In genomic region chr3:101236261-101236660, GRCm38 (mm10) we compare ENCODE assay signal across 15 mouse cellular contexts. TPM values are rescaled to one million over a fixed set of nuclear protein-coding genes. Genes with fewer than 3 reads are reported as not detected.
DNase-seq lines count a peak whose midpoint lies in the region; ATAC-seq lines count a peak whose summit lies in the region.
"Had no signal": no experiment of that assay in that cellular context is flagged by ENCODE, and none has a peak within 500 bp of the region (broad histone marks: within the 10 kb centered on the region; RNA-seq: fewer than 3 reads in every experiment).

No protein-coding gene starts in this region.

- no peaks in the 10 kb centered on the region for H3K9me3 ChIP-seq in hindbrain, embryonic 10.5 days
- no peaks in the 10 kb centered on the region for H3K9me3 ChIP-seq in hindbrain, embryonic 11.5 days (ENCODE audit: control insufficient read depth, low read length)
- H3K9me3 ChIP-seq in midbrain, embryonic 13.5 days = no peaks in the 10 kb centered on the region
- no peaks in the 10 kb centered on the region for H3K9me3 ChIP-seq in midbrain, embryonic 15.5 days
- no peaks in the 10 kb centered on the region for H3K9me3 ChIP-seq in intestine, embryonic 16.5 days (ENCODE audit: control insufficient read depth, low read length)
- H3K9me3 ChIP-seq: limb, embryonic 10.5 days; liver, embryonic 15.5 days had no signal

- H3K36me3 ChIP-seq in hindbrain, embryonic 10.5 days = no peaks in the 10 kb centered on the region
- no peaks in the 10 kb centered on the region for H3K36me3 ChIP-seq in hindbrain, embryonic 11.5 days (ENCODE audit: control insufficient read depth, insufficient read depth, low read length)
- H3K36me3 ChIP-seq in midbrain, embryonic 13.5 days = no peaks in the 10 kb centered on the region
- H3K36me3 ChIP-seq in midbrain, embryonic 15.5 days (replicated peaks) = no peaks in the 10 kb centered on the region
- H3K36me3 ChIP-seq in intestine, embryonic 16.5 days (ENCODE audit: control insufficient read depth, insufficient read depth, low read length) = no peaks in the 10 kb centered on the region
- H3K36me3 ChIP-seq: limb, embryonic 10.5 days; liver, embryonic 15.5 days had no signal

- H3K27me3 ChIP-seq in hindbrain, embryonic 10.5 days (ENCODE audit: insufficient read depth, poor library complexity, severe bottlenecking) = no peaks in the 10 kb centered on the region
- no peaks in the 10 kb centered on the region for H3K27me3 ChIP-seq in hindbrain, embryonic 11.5 days (ENCODE audit: control insufficient read depth, insufficient read depth, low read length)
- no peaks in the 10 kb centered on the region for H3K27me3 ChIP-seq in midbrain, embryonic 13.5 days
- H3K27me3 ChIP-seq in midbrain, embryonic 15.5 days (replicated peaks) = no peaks in the 10 kb centered on the region
- H3K27me3 ChIP-seq in intestine, embryonic 16.5 days (replicated peaks; ENCODE audit: control insufficient read depth, insufficient read depth, low read length) = no peaks in the 10 kb centered on the region
- H3K27me3 ChIP-seq: liver, embryonic 15.5 days had no signal

- DNase-seq in hindbrain, embryonic 10.5 days (ENCODE audit: low spot score) = no peak
- DNase-seq in hindbrain, embryonic 11.5 days (ENCODE audit: low spot score) = no peak
- peak; percentile 66 for DNase-seq in thymus, postnatal 25 days
- no peak for DNase-seq in retina, postnatal 1 day
- no peak for DNase-seq in urinary bladder, postnatal 25 days (ENCODE audit: low spot score)
- DNase-seq: B cell, adult 2 months; cerebellum, postnatal 10 days; gastrocnemius, postnatal 14 days; kidney, postnatal 36 days had no signal

- H3K9ac ChIP-seq in hindbrain, embryonic 11.5 days (ENCODE audit: low read depth, low read length) = no peak overlapping the region
- H3K9ac ChIP-seq in midbrain, embryonic 13.5 days (replicated peaks) = no peak overlapping the region
- no peak overlapping the region for H3K9ac ChIP-seq in midbrain, embryonic 15.5 days
- no peak overlapping the region for H3K9ac ChIP-seq in intestine, embryonic 16.5 days (ENCODE audit: low read depth, low read length)
- H3K9ac ChIP-seq: liver, embryonic 15.5 days had no signal

- peaks cover 33% of the 10 kb centered on the region for H3K4me1 ChIP-seq in hindbrain, embryonic 10.5 days (replicated peaks)
- peaks cover 2% of the 10 kb centered on the region; the same call in 1 of the 2 replicates for H3K4me1 ChIP-seq in hindbrain, embryonic 11.5 days (replicated peaks; ENCODE audit: control insufficient read depth, insufficient read depth, low read length)
- H3K4me1 ChIP-seq in midbrain, embryonic 13.5 days (replicated peaks) = peaks cover 27% of the 10 kb centered on the region
- peaks cover 21% of the 10 kb centered on the region for H3K4me1 ChIP-seq in midbrain, embryonic 15.5 days
- H3K4me1 ChIP-seq in intestine, embryonic 16.5 days (ENCODE audit: control insufficient read depth, insufficient read depth, low read length) = peaks cover 4% of the 10 kb centered on the region; the same call in 1 of the 2 replicates
- H3K4me1 ChIP-seq: liver, embryonic 15.5 days had no signal

- peak overlapping the region; percentile 40; the same call in 1 of the 2 replicates for H3K27ac ChIP-seq in hindbrain, embryonic 10.5 days
- H3K27ac ChIP-seq in hindbrain, embryonic 11.5 days (ENCODE audit: low read depth, low read length) = no peak overlapping the region
- H3K27ac ChIP-seq in midbrain, embryonic 13.5 days = peak overlapping the region; percentile 45; the same call in 1 of the 2 replicates
- H3K27ac ChIP-seq in midbrain, embryonic 15.5 days = no peak overlapping the region
- H3K27ac ChIP-seq in intestine, embryonic 16.5 days (ENCODE audit: low read length) = no peak overlapping the region
- H3K27ac ChIP-seq: liver, embryonic 15.5 days had no signal

- H3K4me3 ChIP-seq in hindbrain, embryonic 10.5 days = no peak overlapping the region
- H3K4me3 ChIP-seq in hindbrain, embryonic 11.5 days (ENCODE audit: low read depth, low read length) = no peak overlapping the region
- no peak overlapping the region for H3K4me3 ChIP-seq in midbrain, embryonic 13.5 days (replicated peaks)
- no peak overlapping the region for H3K4me3 ChIP-seq in midbrain, embryonic 15.5 days
- H3K4me3 ChIP-seq in intestine, embryonic 16.5 days (ENCODE audit: low read length) = no peak overlapping the region
- H3K4me3 ChIP-seq: limb, embryonic 10.5 days; liver, embryonic 15.5 days had no signal

- no peak overlapping the region for H3K4me2 ChIP-seq in hindbrain, embryonic 11.5 days (replicated peaks; ENCODE audit: low read depth, low read length)
- H3K4me2 ChIP-seq in midbrain, embryonic 13.5 days (replicated peaks) = no peak overlapping the region
- H3K4me2 ChIP-seq in midbrain, embryonic 15.5 days = no peak overlapping the region
- H3K4me2 ChIP-seq in intestine, embryonic 16.5 days (ENCODE audit: low read depth, low read length) = peak overlapping the region; percentile 26; the same call in 1 of the 2 replicates
- H3K4me2 ChIP-seq: liver, embryonic 15.5 days had no signal

- no peak for ATAC-seq in hindbrain, embryonic 11.5 days (ENCODE audit: low FRiP score)
- no peak for ATAC-seq in midbrain, embryonic 13.5 days
- no peak for ATAC-seq in midbrain, embryonic 15.5 days (replicated peaks)
- ATAC-seq in intestine, embryonic 16.5 days = no peak

- 58% methylated on average over 15 of the region's 15 CpGs for WGBS in hindbrain, embryonic 10.5 days
- 64% methylated on average over 15 of the region's 15 CpGs for WGBS in hindbrain, embryonic 11.5 days
- WGBS in midbrain, embryonic 13.5 days = 67% methylated on average over 15 of the region's 15 CpGs
- WGBS in midbrain, embryonic 15.5 days = 57% methylated on average over 15 of the region's 15 CpGs
- 34% methylated on average over 15 of the region's 15 CpGs for WGBS in intestine, embryonic 16.5 days

RNA-seq across cellular contexts. Expression of gene Cd2, which starts 51.5 kb away (rescaled TPM):
- 0.21 and 0.35 TPM in 2 replicates for polyA plus RNA-seq in hindbrain, embryonic 10.5 days (2016; fragmentation: Nextera tagmentation; extraction: Ambion mirVana)
- polyA plus RNA-seq in hindbrain, embryonic 11.5 days (2014; fragmentation: Nextera tagmentation; extraction: Ambion mirVana) = 0.14 TPM in 1 of 2 replicates, not detected in the other
- polyA plus RNA-seq in midbrain, embryonic 13.5 days (2015; fragmentation: Nextera tagmentation; extraction: Ambion mirVana) = 0.13 TPM in 1 of 2 replicates, not detected in the other
- 0.26 TPM in 1 of 2 replicates, not detected in the other for polyA plus RNA-seq in midbrain, embryonic 15.5 days (2015; fragmentation: Nextera tagmentation; extraction: Ambion mirVana)
- polyA plus RNA-seq in intestine, embryonic 16.5 days (2015; fragmentation: Nextera tagmentation; extraction: Ambion mirVana) = 0.31 and 0.56 TPM in 2 replicates
- polyA plus RNA-seq: heart, postnatal 0 days; limb, embryonic 10.5 days had no signal

Comparison
In these comparisons a context has a peak if more than half of its experiments do, and no peak if none do; other contexts are left out.
1. H3K27ac ChIP-seq: peak in hindbrain, embryonic 10.5 days (single experiment) and midbrain, embryonic 13.5 days (single experiment); none in hindbrain, embryonic 11.5 days (single experiment), midbrain, embryonic 15.5 days (single experiment) and intestine, embryonic 16.5 days (single experiment).